Mouse (Mus musculus) heart, postnatal 36 days (tissue): ENCODE measurements around the gene Gm28053. TPM values are rescaled to one million over a fixed set of nuclear protein-coding genes. Genes with fewer than 3 reads are reported as not detected.

Source experiments
- DNase-seq, 2 experiments: peaks; one replicate each; pipeline ENCODE4 v3.0.0; 2021 to 2022
- intact Hi-C: fragments of 180-260 bp; cut with DNase I; formaldehyde crosslinking; loops from one replicate; pipeline ENCODE4 v1.15.1; 2025
- total RNA-seq, 2 experiments: library from RNA; stranded (reverse); gene quantifications; 2 replicates each; pipeline ENCODE4 v1.2.3; 2021

The Gm28053 gene
- total RNA-seq, 2 experiments from 2014 or later: 3.1 to 4.7 TPM

- intact Hi-C loops: no loop called here
- DNase-seq: no peak
Measured at GRCm38 (mm10) chr6:48785601-48786000, 67.2 kb downstream of the Gm28053 start.

DNA sequence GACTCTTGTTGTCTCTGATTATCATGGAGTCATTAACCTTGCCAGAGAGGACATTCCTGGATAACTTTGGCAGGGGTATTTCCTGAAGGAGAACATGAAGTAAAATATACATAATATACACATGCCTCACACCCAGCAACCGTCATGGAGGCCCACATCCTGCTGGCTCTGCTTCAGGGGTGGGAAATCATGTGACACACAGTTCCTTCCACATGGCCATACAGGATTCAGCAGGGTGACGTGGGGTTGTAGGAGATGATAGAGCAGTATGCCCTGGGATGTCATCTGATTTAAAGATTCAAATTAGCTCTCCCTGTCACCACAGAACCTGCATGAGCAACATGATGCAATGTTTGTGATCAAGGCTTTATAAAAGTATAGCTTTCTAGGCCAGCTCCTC, 69.5 kb downstream of the Gm28053 start:
- no peak for DNase-seq
- intact Hi-C loops: no loop called here

GRCm38 (mm10) chr6:48801897-48802296, 83.5 kb downstream of the Gm28053 start:
- DNase-seq: no peak
- intact Hi-C loops: no loop called here

Other genes starting within 250 kb of the Gm28053 start
- gene Atp6v0e2, start 181.0 kb upstream of the Gm28053 start, total RNA-seq: 10 to 100 TPM; 18.7 to 20.9 TPM
- 10 to 100 TPM; 16.7 to 26.6 TPM for gene Lrrc61, start 163.8 kb upstream of the Gm28053 start, total RNA-seq
- gene Rarres2, start 145.8 kb upstream of the Gm28053 start, total RNA-seq: 100 to 1,000 TPM in 1 of 2 experiments, 10 to 100 TPM in 1; 70.4 to 101 TPM
- not detected for gene Gm45021, start 129.0 kb upstream of the Gm28053 start, total RNA-seq
- 10 to 100 TPM; 27.3 to 33.7 TPM for gene Repin1, start 124.7 kb upstream of the Gm28053 start, total RNA-seq
- gene Gm44965, start 124.7 kb upstream of the Gm28053 start, total RNA-seq: 1 to 10 TPM in 1 of 2 experiments, not detected in 1; 3.7 TPM
- gene Zfp775, start 116.5 kb upstream of the Gm28053 start, total RNA-seq: 10 to 100 TPM; 10.4 to 10.7 TPM
- gene AI854703, start 91.8 kb upstream of the Gm28053 start, total RNA-seq: under 1 TPM; 0.33 to 0.38 TPM
- gene Gimap8, start 71.4 kb upstream of the Gm28053 start, total RNA-seq: 1 to 10 TPM; 6.7 to 6.8 TPM
- 1 to 10 TPM; 4.8 to 5.2 TPM for gene Gimap9, start 42.5 kb upstream of the Gm28053 start, total RNA-seq
- gene Gimap4, start 34.1 kb upstream of the Gm28053 start, total RNA-seq: 10 to 100 TPM; 23.6 to 30.4 TPM
- gene Gimap6, start 10.4 kb upstream of the Gm28053 start, total RNA-seq: 10 to 100 TPM; 40.5 to 46.0 TPM
- under 1 TPM in 1 of 2 experiments, not detected in 1; 0.22 TPM for gene Gimap7, start within 50 bp of the Gm28053 start, total RNA-seq
- gene Gimap1, start 20.4 kb downstream of the Gm28053 start, total RNA-seq: 10 to 100 TPM in 1 of 2 experiments, 1 to 10 TPM in 1; 8.1 to 11.8 TPM
- gene Gimap5, start 27.6 kb downstream of the Gm28053 start, total RNA-seq: 1 to 10 TPM; 6.0 to 6.6 TPM
- gene Gimap3, start 52.2 kb downstream of the Gm28053 start, total RNA-seq: under 1 TPM; 0.51 to 0.53 TPM
- 10 to 100 TPM; 19.8 to 20.0 TPM for gene Tmem176a, start 122.3 kb downstream of the Gm28053 start, total RNA-seq
- gene Tmem176b, start 122.9 kb downstream of the Gm28053 start, total RNA-seq: 10 to 100 TPM; 53.6 to 55.3 TPM
- gene Aoc1, start 154.3 kb downstream of the Gm28053 start, total RNA-seq: not detected
- not detected for gene 1600015I10Rik, start 211.3 kb downstream of the Gm28053 start, total RNA-seq